Mouse (Mus musculus) hindbrain, embryonic 15.5 days (tissue): ENCODE results near the gene Gm4565. TPM values are rescaled to one million over a fixed set of nuclear protein-coding genes. Genes with fewer than 3 reads are reported as not detected.
"Not testable (repeated sequence)": the region's sequence is repeated elsewhere in the genome, so short reads cannot be mapped to it uniquely, and the experiment has no call there.

Source experiments
- ATAC-seq: fragments of 200-750 bp; cut with Nextera tagmentation; 2 replicates; pipeline ENCODE4 v1.8.0; 2017; ENCODE audit warnings: low read depth, moderate number of reproducible peaks, moderate TSS enrichment; ENCODE audit not compliant: low FRiP score
- H3K27ac ChIP-seq: fragments of 300-500 bp; sonication (generic); replicated peaks from 2 replicates; pipeline ENCODE4 v1.5.1; 2015; ENCODE audit warnings: mild to moderate bottlenecking, inconsistent platforms
- H3K27me3 ChIP-seq: fragments of 300-500 bp; sonication (generic); 2 replicates; pipeline ENCODE4 v1.6.1; 2015; ENCODE audit warnings: control low read depth, inconsistent platforms
- H3K36me3 ChIP-seq: fragments of 300-500 bp; sonication (generic); 2 replicates; pipeline ENCODE4 v1.6.1; 2015; ENCODE audit warnings: control low read depth, inconsistent platforms
- H3K4me1 ChIP-seq: fragments of 300-500 bp; sonication (generic); replicated peaks from 2 replicates; pipeline ENCODE4 v1.6.1; 2015; ENCODE audit warnings: control low read depth, inconsistent platforms
- H3K4me2 ChIP-seq: fragments of 300-500 bp; sonication (generic); 2 replicates; pipeline ENCODE4 v1.6.1; 2015; ENCODE audit warnings: moderate library complexity, mild to moderate bottlenecking, inconsistent platforms
- H3K4me3 ChIP-seq: fragments of 300-500 bp; sonication (generic); 2 replicates; pipeline ENCODE4 v1.5.1; 2015; ENCODE audit warnings: mild to moderate bottlenecking, inconsistent platforms
- H3K9ac ChIP-seq: fragments of 300-500 bp; sonication (generic); 2 replicates; pipeline ENCODE4 v1.6.1; 2015; ENCODE audit warnings: inconsistent platforms
- H3K9me3 ChIP-seq: fragments of 300-500 bp; sonication (generic); 2 replicates; pipeline ENCODE4 v1.6.1; 2016; ENCODE audit warnings: control low read depth, inconsistent platforms
- WGBS: fragments of 180-500 bp; shearing (Covaris S2); methylation state at CpG from one replicate; pipeline ENCODE4 v1.1.7; 2015; 5-methylcytosine and 5-hydroxymethylcytosine counted together
- polyA plus RNA-seq: library from polyadenylated mRNA; unstranded; fragments of >200 nt; fragmentation: Nextera tagmentation; extraction: Ambion mirVana; gene quantifications from 2 replicates; pipeline ENCODE4 v1.2.1, GENCODE M21; 2015

Gm4565 gene
- polyA plus RNA-seq = not detected in 2 replicates

- not testable (repeated sequence) for H3K27ac ChIP-seq, H3K27me3 ChIP-seq, H3K4me2 ChIP-seq, H3K36me3 ChIP-seq, H3K4me3 ChIP-seq, H3K9me3 ChIP-seq, ATAC-seq, H3K4me1 ChIP-seq, H3K9ac ChIP-seq
- 71% methylated on average over 2 of the region's 4 CpGs for WGBS
Measured at GRCm38 (mm10) chr7:22588027-22588426, at the start of gene Gm4565. Gene Gm4565, minus strand, starts transcription at chr7:22588127.

DNA sequence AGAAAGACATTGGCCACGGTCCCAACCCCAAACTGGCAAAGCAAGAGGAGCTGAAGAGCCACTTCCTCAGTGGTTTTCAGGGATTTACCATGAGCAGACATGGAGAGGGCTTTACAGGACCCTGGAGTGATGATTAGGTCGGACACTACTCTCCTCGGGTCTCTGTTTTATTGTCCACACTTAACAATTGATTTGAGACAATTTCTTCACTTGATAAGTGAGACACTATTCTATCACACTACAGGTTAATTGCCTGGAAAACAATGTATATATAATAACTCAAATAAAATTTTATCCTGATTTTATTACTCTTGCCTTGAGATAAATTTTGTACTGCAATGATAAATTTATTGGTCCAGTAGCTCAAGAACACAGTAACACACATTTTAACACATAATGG, 22.7 kb downstream of the Gm4565 start, which contains the start of gene Gm4201:
Gm4201 (minus strand) TSS at position 101 of the 400 bp plus-strand sequence.
- not testable (repeated sequence) for H3K4me1 ChIP-seq, H3K27ac ChIP-seq, ATAC-seq, H3K36me3 ChIP-seq, H3K4me3 ChIP-seq, H3K27me3 ChIP-seq, H3K9me3 ChIP-seq, H3K4me2 ChIP-seq, H3K9ac ChIP-seq
- no CpG with 5 or more reads among the region's 3 CpGs for WGBS

DNA sequence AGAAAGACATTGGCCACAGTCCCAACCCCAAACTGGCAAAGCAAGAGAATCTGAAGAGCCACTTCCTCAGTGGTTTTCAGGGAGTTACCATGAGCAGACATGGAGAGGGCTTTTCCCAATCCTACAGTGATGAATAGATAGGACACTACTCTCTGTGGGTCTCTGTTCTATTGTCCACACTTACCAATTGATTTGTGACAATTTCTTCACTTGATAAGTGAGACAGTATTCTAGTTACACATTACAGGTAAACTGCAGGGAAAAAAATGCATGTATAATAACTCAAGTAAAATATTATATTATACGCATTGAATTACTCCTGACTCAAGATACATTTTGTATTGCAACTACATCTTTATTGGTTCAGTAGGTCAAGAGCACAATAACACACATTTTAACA, 53.1 kb downstream of the Gm4565 start, which contains the start of gene Gm8677:
Gm8677 (minus strand) TSS at position 101 of the 400 bp plus-strand sequence.
- H3K9ac ChIP-seq, H3K27me3 ChIP-seq, H3K27ac ChIP-seq, H3K9me3 ChIP-seq, H3K4me1 ChIP-seq, H3K36me3 ChIP-seq, ATAC-seq, H3K4me3 ChIP-seq, H3K4me2 ChIP-seq: not testable (repeated sequence)
- no CpG with 5 or more reads among the region's 1 CpGs for WGBS

Other genes with a start within 250 kb of the Gm4565 start
- not detected in 2 replicates for gene Gm8660, start 217.1 kb downstream of the Gm4565 start, polyA plus RNA-seq
- not detected in 2 replicates for gene Vmn1r148, start 174.5 kb downstream of the Gm4565 start, polyA plus RNA-seq
- not detected in 2 replicates for gene Vmn1r149, start 149.9 kb downstream of the Gm4565 start, polyA plus RNA-seq
- gene Gm10665, start 124.1 kb downstream of the Gm4565 start, polyA plus RNA-seq = not detected in 2 replicates
- gene Vmn1r151, start 88.4 kb downstream of the Gm4565 start, polyA plus RNA-seq = not detected in 2 replicates
- not detected in 2 replicates for gene Vmn1r152, start 65.2 kb downstream of the Gm4565 start, polyA plus RNA-seq
- gene Gm8677, start 53.2 kb downstream of the Gm4565 start, polyA plus RNA-seq = not detected in 2 replicates
- not detected in 2 replicates for gene Gm4201, start 22.8 kb downstream of the Gm4565 start, polyA plus RNA-seq
- gene Vmn1r155, start 69.9 kb upstream of the Gm4565 start, polyA plus RNA-seq = not detected in 2 replicates
- gene Gm8693, start 104.2 kb upstream of the Gm4565 start, polyA plus RNA-seq = not detected in 2 replicates
- gene Gm4567, start 131.6 kb upstream of the Gm4565 start, polyA plus RNA-seq = not detected in 2 replicates
- gene Vmn1r157, start 173.6 kb upstream of the Gm4565 start, polyA plus RNA-seq = not detected in 2 replicates
- gene Vmn1r158, start 202.7 kb upstream of the Gm4565 start, polyA plus RNA-seq = not detected in 2 replicates